Mouse (Mus musculus) CH12.LX (cell line): ENCODE data around the gene Srebf2. TPM values are rescaled to one million over a fixed set of nuclear protein-coding genes. Genes with fewer than 3 reads are reported as not detected.
"Not testable (repeated sequence)": the region's sequence is repeated elsewhere in the genome, so short reads cannot be mapped to it uniquely, and the experiment has no call there.

Experiments used
- DNase-seq: peaks from one replicate; pipeline ENCODE4 v3.0.0-alpha.2; 2013; ENCODE audit errors: extremely low read depth
- H3K27ac ChIP-seq: 2 replicates; pipeline ENCODE4 v1.5.1; 2012; ENCODE audit warnings: low read depth, mild to moderate bottlenecking, control low read depth, moderate library complexity; ENCODE audit not compliant: insufficient read depth
- H3K27me3 ChIP-seq: replicated peaks from 2 replicates; pipeline ENCODE3; 2012; ENCODE audit warnings: inconsistent platforms
- H3K36me3 ChIP-seq, 2 experiments: replicated peaks in 1 of 2; 2 replicates each; pipeline versions ENCODE3 to v1.6.1; 2012; ENCODE audit warnings: inconsistent platforms in 1 of 2, low read length in 1 of 2, mild to moderate bottlenecking in 1 of 2, mixed read lengths in 1 of 2, moderate library complexity in 1 of 2; ENCODE audit not compliant: control insufficient read depth in 1 of 2, insufficient read depth in 1 of 2
- H3K4me1 ChIP-seq, 2 experiments: 2 replicates each; pipeline ENCODE4 v1.6.1; 2012; ENCODE audit warnings: inconsistent platforms in 1 of 2, moderate library complexity in 1 of 2; ENCODE audit not compliant: insufficient read depth in 2 of 2, control insufficient read depth in 1 of 2
- H3K4me2 ChIP-seq: 2 replicates; pipeline ENCODE4 v1.6.1; 2012; ENCODE audit warnings: low read depth, mild to moderate bottlenecking, control low read depth; ENCODE audit not compliant: poor library complexity, insufficient read depth, severe bottlenecking
- H3K4me3 ChIP-seq, 3 experiments: fragments of 150-350 bp in 1 of 3; sonication (generic) in 1 of 3; replicated peaks in 1 of 3; 2 replicates each; pipeline versions ENCODE3 to v1.5.1; 2011 to 2012; ENCODE audit warnings: low read depth in 2 of 3, low read length in 2 of 3, mild to moderate bottlenecking in 2 of 3, moderate library complexity in 2 of 3, control low read depth in 1 of 3, improper control_type of control experiment in 1 of 3, inconsistent platforms in 1 of 3, mixed read lengths in 1 of 3; ENCODE audit not compliant: poor library complexity in 1 of 3
- H3K79me2 ChIP-seq: replicated peaks from 2 replicates; pipeline ENCODE4 v1.6.1; 2012; ENCODE audit warnings: mild to moderate bottlenecking, moderate library complexity; ENCODE audit not compliant: control insufficient read depth, poor library complexity, insufficient read depth, severe bottlenecking; ENCODE audit errors: extremely low read depth
- H3K9ac ChIP-seq: 2 replicates; pipeline ENCODE4 v1.6.1; 2012; ENCODE audit warnings: low read depth, mild to moderate bottlenecking, control low read depth, moderate library complexity; ENCODE audit not compliant: insufficient read depth
- H3K9me3 ChIP-seq: replicated peaks from 2 replicates; pipeline ENCODE3; 2012; ENCODE audit warnings: low read length, inconsistent platforms, mixed read lengths
- BHLHE40 ChIP-seq: IDR thresholded peaks from 2 replicates; pipeline ENCODE4 v1.6.1; 2011; ENCODE audit warnings: mild to moderate bottlenecking, low read depth, low read length, improper control_type of control experiment
- ELF1 ChIP-seq: IDR thresholded peaks from 2 replicates; pipeline ENCODE4 v1.6.1; 2014; ENCODE audit warnings: low read depth, mild to moderate bottlenecking, inconsistent platforms, low read length, improper control_type of control experiment
- EP300 ChIP-seq: IDR thresholded peaks from 2 replicates; pipeline ENCODE4 v1.6.1; 2011; ENCODE audit warnings: low read length, improper control_type of control experiment
- GABPA ChIP-seq: IDR thresholded peaks from 2 replicates; pipeline ENCODE4 v1.6.1; 2012; ENCODE audit warnings: low read depth, low read length, improper control_type of control experiment, inconsistent platforms; ENCODE audit not compliant: insufficient replicate concordance
- JUN ChIP-seq: IDR thresholded peaks from 2 replicates; pipeline ENCODE4 v1.6.1; 2011; ENCODE audit warnings: low read depth, mild to moderate bottlenecking, low read length, improper control_type of control experiment, moderate library complexity; ENCODE audit not compliant: insufficient read depth
- JUND ChIP-seq: conservative IDR thresholded peaks from 2 replicates; pipeline ENCODE4 v1.6.1; 2011; ENCODE audit warnings: low read depth, low read length, improper control_type of control experiment
- KAT2A ChIP-seq: IDR thresholded peaks from 2 replicates; pipeline ENCODE4 v1.6.1; 2012; ENCODE audit warnings: low read length, improper control_type of control experiment, inconsistent platforms; ENCODE audit not compliant: insufficient replicate concordance
- MAFK ChIP-seq: IDR thresholded peaks from 2 replicates; pipeline ENCODE4 v1.6.1; 2011; ENCODE audit warnings: low read length, improper control_type of control experiment; ENCODE audit not compliant: insufficient replicate concordance
- MAX ChIP-seq: IDR thresholded peaks from 2 replicates; pipeline ENCODE4 v1.6.1; 2011; ENCODE audit warnings: low read length, improper control_type of control experiment
- MAZ ChIP-seq: IDR thresholded peaks from 2 replicates; pipeline ENCODE4 v1.6.1; 2012; ENCODE audit warnings: low read depth, mild to moderate bottlenecking, inconsistent platforms, low read length, improper control_type of control experiment, moderate library complexity
- MYC ChIP-seq: IDR thresholded peaks from 2 replicates; pipeline ENCODE4 v1.6.1; 2011; ENCODE audit warnings: low read depth, mild to moderate bottlenecking, improper control_type of control experiment, low read length
- POLR2A ChIP-seq: IDR thresholded peaks from 2 replicates; pipeline ENCODE4 v1.6.1; 2011; ENCODE audit warnings: low read depth, mild to moderate bottlenecking, improper control_type of control experiment, low read length
- RCOR1 ChIP-seq: conservative IDR thresholded peaks from 2 replicates; pipeline ENCODE4 v1.6.1; 2012; ENCODE audit warnings: low read depth, mild to moderate bottlenecking, inconsistent platforms, low read length, improper control_type of control experiment
- SIN3A ChIP-seq: IDR thresholded peaks from 2 replicates; pipeline ENCODE4 v1.6.1; 2012; ENCODE audit warnings: low read length, improper control_type of control experiment, inconsistent platforms
- TBP ChIP-seq: conservative IDR thresholded peaks from 2 replicates; pipeline ENCODE4 v1.6.1; 2011; ENCODE audit warnings: low read depth, low read length, improper control_type of control experiment
- TCF12 ChIP-seq: IDR thresholded peaks from 2 replicates; pipeline ENCODE4 v1.6.1; 2014; ENCODE audit warnings: low read depth, mild to moderate bottlenecking, inconsistent platforms, low read length, improper control_type of control experiment
- UBTF ChIP-seq: IDR thresholded peaks from 2 replicates; pipeline ENCODE4 v1.6.1; 2012; ENCODE audit warnings: low read depth, mild to moderate bottlenecking, inconsistent platforms, low read length, improper control_type of control experiment, moderate library complexity
- ZC3H11A ChIP-seq: IDR thresholded peaks from 2 replicates; pipeline ENCODE4 v1.6.1; 2012; ENCODE audit warnings: low read depth, mild to moderate bottlenecking, inconsistent platforms, low read length, improper control_type of control experiment
- ZNF384 ChIP-seq: IDR thresholded peaks from 2 replicates; pipeline ENCODE4 v1.6.1; 2012; ENCODE audit warnings: low read depth, low read length, improper control_type of control experiment, inconsistent platforms
- dilution Hi-C: fragments of 300-500 bp; cut with MboI; formaldehyde crosslinking; loops from 2 replicates; pipeline ENCODE4 v1.14.3; 2020; ENCODE audit warnings: low sequenced_read_pairs; ENCODE audit not compliant: extremely low pct_unique_long_range_greater_than_20kb, extremely low pct_ligation_motif_present
- in situ Hi-C: fragments of 300-500 bp; cut with MboI; formaldehyde crosslinking; loops from 3 replicates; pipeline ENCODE4 v1.14.3; 2019; ENCODE audit warnings: low sequenced_read_pairs, low pct_ligation_motif_present, low pct_unique_long_range_greater_than_20kb, mixed read lengths
- polyA plus RNA-seq: library from polyadenylated mRNA; unstranded; fragments of >175 nt; gene quantifications from 2 replicates; pipeline ENCODE4 v1.2.1, GENCODE M21; 2012; ENCODE audit warnings: low read depth; ENCODE audit not compliant: insufficient read length
- total RNA-seq, 2 experiments: library from RNA; depleted of rRNA; stranded (reverse); fragments of 300-350 nt in 1 of 2; fragments of >200 nt in 1 of 2; gene quantifications; 2 replicates each; pipeline ENCODE4 v1.2.3; 2012 to 2014

The Srebf2 gene
- total and polyA plus RNA-seq, 3 experiments: 94.3 to 253 (median 159) TPM

- in situ Hi-C loops: loop anchor here (10.0 kb wide), 1 partner anchor 180 kb away; the partner anchor contains the start of gene Mei1
- H3K27me3 ChIP-seq, H3K9me3 ChIP-seq, dilution Hi-C loops, H3K27ac ChIP-seq, H3K79me2 ChIP-seq, DNase-seq: not testable (repeated sequence)
- peak overlapping the region; percentile 72 for H3K9ac ChIP-seq
- TF ChIP-seq TBP: 0 out of 2 replicates have a peak, but pooled peaks have one; percentile 31
- H3K4me2 ChIP-seq: peak overlapping the region; percentile 82
- peaks cover 6 to 17% of the 10 kb centered on the region in 2 experiments for H3K36me3 ChIP-seq
- peak overlapping the region; percentile 41 to 94 (median 70) for H3K4me3 ChIP-seq
- peaks cover 0 to 13% of the 10 kb centered on the region in 2 experiments; a peak in 3 of 4 replicates for H3K4me1 ChIP-seq
Measured at GRCm38 (mm10) chr15:82244805-82245161, 97.8 kb downstream of the Srebf2 start.

DNA sequence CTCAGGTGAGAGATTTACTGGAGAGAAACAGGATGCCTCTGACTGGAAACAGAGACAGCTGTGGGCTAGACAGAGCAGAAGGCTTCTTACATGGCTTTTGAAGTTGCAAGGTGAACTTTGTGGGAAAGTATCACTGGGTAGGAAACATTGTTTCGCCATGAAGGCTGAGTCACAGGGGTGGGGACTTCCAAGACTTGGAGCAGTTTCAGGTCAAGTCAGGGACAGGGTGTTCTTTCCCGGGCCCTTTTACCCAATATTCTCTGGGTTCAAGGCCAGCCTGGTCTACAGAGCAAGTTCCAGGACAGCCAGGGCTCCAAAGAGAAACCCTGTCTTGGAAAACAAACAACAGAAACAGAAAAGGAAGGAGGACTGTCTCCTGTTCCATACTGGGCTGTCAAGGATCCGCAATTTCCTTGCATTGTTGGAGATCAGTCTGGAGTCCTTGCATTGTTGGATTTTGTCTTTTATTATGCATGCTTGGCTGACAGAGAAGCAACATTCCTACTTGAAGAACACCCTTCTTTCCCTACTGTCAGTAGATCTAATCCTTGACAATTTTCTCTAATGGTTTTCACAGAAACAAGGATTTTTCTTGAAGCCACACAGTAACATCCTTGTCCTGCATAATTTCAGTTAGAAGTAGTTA lies 100.3 kb downstream of the Srebf2 start:
- peaks cover 4% of the 10 kb centered on the region; the same call in 1 of the 2 replicates for H3K79me2 ChIP-seq
- in situ Hi-C loops (loop anchor here (10.0 kb wide), 1 partner anchor 182 kb away; the partner anchor contains the start of gene Mei1), dilution Hi-C loops (no loop called here)
- H3K9me3 ChIP-seq: peaks cover 7% of the 10 kb centered on the region
- no peak overlapping the region for H3K4me2 ChIP-seq
- no peaks in the 10 kb centered on the region for H3K27me3 ChIP-seq
- TF ChIP-seq MYC (no peak), ZNF384 (no peak), RCOR1 (no peak), GABPA (no peak), POLR2A (no peak), MAFK (no peak), EP300 (no peak), UBTF (no peak), BHLHE40 (no peak), MAX (no peak), JUN (no peak), TCF12 (no peak), TBP (no peak), ELF1 (no peak), MAZ (no peak), JUND (no peak), SIN3A (no peak), ZC3H11A (no peak), KAT2A (no peak)
- DNase-seq: no peak
- no peak overlapping the region for H3K27ac ChIP-seq
- H3K4me3 ChIP-seq: no peak overlapping the region
- H3K4me1 ChIP-seq: peaks cover 2 to 13% of the 10 kb centered on the region in 2 experiments
- no peak overlapping the region for H3K9ac ChIP-seq
- peaks cover 0 to 2% of the 10 kb centered on the region in 2 experiments for H3K36me3 ChIP-seq
